Mouse (Mus musculus) right cerebral cortex, adult 18-20 months (tissue): ENCODE measurements at regions not wholly inside any gene's neighbourhood (a gene's known extent, or its start where the extent isn't known, plus 50 kb on each side); places are given as distances from the start of the nearest gene placed in this dataset.

Source experiments
- DNase-seq: peaks from one replicate; pipeline ENCODE4 v3.0.0; 2022; ENCODE audit warnings: mixed read lengths

GRCm38 (mm10) chr16:53480664-53481063 is 1026.8 kb upstream of the Alcam start:
- no peak for DNase-seq

DNA sequence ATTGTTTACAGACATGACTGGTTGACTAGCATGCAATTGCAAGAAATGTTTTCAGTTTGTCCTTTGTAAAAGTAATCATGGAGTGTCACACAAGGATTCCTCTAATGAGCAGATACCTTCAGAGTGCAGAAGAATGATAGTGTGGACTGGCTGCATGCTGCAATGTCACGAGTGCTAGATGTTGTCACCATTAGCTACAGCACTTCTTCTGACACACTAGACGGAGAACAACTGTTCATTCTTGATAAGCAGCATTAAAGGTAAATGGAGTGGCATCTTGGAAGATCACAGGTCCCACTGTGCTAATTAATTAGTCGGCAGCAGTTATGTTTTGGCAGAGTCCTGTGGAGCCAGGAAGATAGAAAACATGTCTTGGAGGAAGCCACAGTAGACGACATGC is 985.6 kb upstream of the Alcam start:
- no peak for DNase-seq

GRCm38 (mm10) chr16:53418416-53418815 is 964.5 kb upstream of the Alcam start:
- no peak for DNase-seq

DNA sequence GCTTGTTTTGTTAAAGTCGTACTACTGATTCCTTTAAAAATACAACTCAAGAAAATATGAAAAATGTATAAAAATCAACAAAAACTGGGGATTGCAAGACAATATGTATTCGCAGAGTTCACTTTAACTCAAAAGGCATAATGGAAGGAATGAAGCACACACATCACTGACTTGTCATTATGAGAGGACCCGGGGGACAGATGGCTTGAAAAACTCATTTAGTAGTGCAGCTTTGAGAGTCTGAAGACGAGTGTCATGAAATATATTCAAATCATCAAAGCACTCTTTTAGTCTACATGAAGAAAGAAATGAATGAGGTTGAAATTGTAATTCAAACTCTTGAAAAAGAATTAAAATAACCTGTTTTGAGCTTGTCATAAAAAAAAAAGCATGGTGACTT is 931.3 kb upstream of the Alcam start:
- no peak for DNase-seq

GRCm38 (mm10) chr16:53342153-53342552 is 888.3 kb upstream of the Alcam start:
- DNase-seq = no peak

DNA sequence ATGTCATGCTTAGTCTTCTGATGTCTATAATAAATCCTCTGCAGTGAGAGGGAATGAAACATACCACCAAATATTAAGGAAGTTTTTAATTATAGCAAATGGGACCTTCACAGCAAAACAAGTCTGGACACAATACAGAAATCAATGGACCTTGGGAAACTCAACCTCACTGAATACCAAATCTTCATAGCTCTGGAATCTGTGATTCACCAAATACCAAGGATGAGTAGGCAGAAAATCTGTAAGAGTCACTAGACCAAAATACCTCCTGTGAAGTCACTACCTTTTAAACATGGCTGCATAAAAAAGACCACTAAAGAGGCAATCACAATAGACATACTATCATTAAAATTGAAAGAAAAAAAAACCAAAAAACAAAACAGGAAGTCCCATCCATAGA is 872.5 kb upstream of the Alcam start:
- no peak for DNase-seq

DNA sequence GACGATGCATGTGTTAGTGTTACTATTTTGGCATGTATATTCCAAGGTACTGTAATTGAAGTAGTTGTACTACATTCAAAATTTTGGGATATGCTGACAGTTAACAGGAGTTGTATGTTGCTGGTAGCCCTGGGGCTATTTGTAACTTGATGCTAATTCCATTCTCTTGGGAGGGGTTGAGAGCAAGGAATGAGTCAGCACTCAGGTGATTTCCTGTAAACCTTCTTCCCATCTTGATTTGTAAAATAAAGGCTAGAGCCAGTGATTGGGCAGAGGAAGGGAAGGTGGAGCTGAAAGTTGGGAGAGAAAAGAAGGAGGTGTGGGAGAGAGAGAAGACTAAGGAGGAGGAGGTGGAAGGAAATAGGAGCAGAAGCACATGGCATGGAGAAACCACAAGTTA is 838.2 kb upstream of the Alcam start:
- DNase-seq = no peak

- DNase-seq = no peak
These were observed 828.1 kb upstream of the Alcam start for GRCm38 (mm10) chr16:53282014-53282413.

DNA sequence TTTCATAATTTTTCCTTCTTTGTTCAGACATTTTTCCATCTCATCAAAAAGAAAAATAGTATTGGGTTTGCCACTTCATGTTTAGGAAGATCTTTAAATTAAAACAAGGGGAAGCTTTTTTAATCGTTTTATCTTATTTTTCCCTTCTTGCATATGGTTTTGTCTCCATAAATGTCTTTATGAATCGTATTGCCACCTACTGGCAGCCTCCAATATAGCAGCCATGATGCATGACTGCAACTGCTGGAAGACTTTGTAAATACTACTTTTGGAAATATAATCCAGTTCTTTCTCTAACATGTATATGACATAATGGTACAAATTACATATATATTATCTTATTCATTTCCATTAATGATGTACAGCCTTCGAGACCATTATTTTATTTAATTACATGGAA is 812.2 kb upstream of the Alcam start:
- DNase-seq = peak; percentile 45

DNA sequence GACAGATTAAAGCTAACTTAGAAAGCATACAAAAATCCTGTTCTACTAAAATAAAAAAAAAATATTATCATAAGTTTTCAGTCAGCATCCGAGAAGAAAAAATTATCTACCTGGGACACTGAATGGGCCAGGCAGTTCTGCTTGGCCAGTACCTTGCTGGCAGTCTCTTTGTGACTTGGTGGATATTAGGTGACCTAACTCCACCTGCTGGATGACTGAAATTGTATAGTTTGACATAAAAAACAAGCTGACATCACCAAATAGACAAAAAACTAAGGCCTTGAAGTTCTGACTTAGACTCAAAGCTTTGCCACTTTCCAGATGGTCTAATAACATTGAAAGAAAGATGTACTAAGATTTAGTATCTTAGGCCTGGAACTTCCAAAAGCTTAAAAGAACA is 791.5 kb upstream of the Alcam start:
- DNase-seq = no peak

GRCm38 (mm10) chr16:53242126-53242537 is 788.3 kb upstream of the Alcam start:
- no peak for DNase-seq

- peak; percentile 9 for DNase-seq
These were observed 765.0 kb upstream of the Alcam start for GRCm38 (mm10) chr16:53218886-53219285.

DNA sequence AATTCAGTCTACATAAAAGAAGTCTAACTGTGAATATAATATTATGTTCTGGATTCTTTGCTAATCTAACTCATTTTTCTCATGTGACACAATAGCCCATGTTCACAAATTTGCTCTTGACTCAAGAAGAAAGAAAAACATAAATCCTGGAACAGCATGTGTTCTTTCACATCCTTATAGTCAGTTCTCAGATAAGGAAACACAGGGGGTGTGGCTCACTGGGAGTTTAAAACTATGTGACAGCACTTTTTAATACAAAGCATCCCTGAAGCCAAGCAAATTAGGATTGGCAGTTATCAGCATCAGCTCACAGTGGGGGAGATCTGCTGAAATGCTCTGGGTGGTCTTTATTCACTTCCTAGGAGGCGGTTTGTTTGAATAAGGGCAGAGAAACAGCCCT is 747.6 kb upstream of the Alcam start:
- DNase-seq = no peak

- no peak for DNase-seq
These were observed 732.6 kb upstream of the Alcam start for GRCm38 (mm10) chr16:53186444-53186843.

DNA sequence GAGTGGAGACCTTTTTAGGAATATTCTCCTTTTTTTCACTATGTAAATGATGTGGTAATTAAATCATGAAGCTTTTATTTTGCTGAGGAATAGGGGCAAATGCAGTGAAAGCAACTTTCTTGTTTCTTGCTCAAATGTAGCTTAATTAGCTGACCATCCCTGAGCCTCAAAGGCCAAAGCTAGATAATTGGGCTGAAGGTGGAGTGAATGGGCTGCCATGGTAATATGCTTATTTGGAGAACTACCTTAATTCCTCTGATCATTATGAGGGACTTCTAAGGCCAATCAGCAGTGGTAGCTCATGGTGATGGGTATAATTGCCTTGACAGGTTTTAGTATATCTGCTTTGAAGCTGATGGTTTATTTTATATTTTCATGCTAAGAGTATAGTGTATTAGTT is 702.5 kb upstream of the Alcam start:
- no peak for DNase-seq

- no peak for DNase-seq
These were observed 676.8 kb upstream of the Alcam start for GRCm38 (mm10) chr16:53130677-53131076.

DNA sequence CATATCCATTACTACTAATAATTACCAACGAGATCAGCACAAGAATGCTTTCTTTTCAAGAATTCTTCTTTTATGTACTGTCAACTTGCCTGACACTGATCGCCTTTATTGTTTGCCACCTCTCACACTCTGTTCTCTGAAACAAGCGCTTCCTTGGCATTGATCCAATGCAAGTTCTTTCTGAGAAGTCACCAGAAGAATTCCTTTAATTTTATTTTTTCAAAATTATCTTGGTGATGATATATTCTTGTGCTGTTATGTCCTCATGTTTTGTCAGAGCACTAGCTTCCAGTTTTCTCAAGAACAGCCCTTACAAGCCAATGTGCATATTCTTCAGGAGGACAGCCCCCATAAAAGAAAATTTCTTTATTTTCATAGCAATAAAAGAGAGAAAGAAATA is 654.9 kb upstream of the Alcam start:
- DNase-seq = no peak

GRCm38 (mm10) chr16:53095396-53095929 is 641.6 kb upstream of the Alcam start:
- no peak for DNase-seq

- peak; percentile 3 for DNase-seq
These were observed 620.1 kb upstream of the Alcam start for GRCm38 (mm10) chr16:53073856-53074568.

- DNase-seq = no peak
These were observed 618.2 kb upstream of the Alcam start for GRCm38 (mm10) chr16:53071887-53072682.

DNA sequence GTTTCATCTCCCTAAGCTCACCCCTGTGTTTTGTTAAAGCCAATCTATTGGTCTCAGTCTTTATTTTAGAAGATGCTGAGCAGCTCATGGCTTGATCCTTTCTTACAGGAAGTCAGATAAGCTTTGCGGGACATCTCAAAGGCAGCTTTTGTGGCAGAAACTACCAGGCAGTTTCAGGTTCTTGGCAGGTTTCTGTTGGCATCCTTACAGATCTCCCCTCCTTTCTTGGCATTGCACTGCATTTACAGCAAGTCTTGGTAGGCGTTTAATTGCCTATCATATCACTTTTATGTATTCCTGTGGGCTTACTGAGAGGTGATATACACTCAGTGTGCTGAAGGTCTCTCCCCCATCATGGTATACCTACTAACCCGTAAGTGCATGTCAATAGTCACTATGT is 610.3 kb upstream of the Alcam start:
- no peak for DNase-seq

- no peak for DNase-seq
These were observed 609.2 kb upstream of the Alcam start for GRCm38 (mm10) chr16:53063061-53063460.

DNA sequence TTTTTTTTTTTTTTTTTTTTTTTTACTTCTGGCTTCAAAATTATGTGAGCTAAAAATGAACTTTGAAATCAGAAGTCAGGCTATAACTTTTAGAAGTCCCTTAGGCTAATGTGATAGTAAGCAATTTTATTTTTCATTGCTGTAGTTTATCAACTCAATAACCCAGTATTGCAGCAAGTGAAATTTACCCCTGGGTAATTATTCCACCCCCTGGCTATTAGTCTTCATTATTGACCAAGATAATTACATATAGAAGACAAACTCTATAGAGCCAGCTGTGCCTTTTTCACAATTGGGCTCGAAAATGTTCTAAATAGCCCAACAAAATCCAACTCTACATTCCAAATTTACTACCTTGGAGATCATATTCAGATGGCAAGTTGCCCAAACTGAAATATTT is 572.2 kb upstream of the Alcam start:
- no peak for DNase-seq

DNA sequence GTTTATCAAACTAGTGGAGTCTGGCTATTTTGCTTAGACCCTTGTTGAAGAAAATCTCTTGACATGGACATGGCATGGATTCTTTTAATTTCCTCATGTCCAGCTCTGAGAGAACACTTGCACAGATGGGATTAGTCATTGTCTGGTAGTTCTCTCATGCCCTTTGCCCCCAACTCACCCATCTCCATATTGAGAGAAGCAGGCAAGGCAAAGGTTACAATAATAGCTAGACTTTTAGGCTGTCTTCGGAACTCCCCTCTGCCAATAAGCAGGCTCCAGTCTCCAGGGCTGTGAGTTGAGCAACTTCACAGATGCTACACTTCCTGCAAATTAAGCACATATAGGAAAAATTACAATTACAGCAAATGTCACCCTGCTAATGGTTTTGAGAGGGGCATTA is 558.0 kb upstream of the Alcam start:
- no peak for DNase-seq
